Mouse (Mus musculus): ENCODE data around the gene Eml3. TPM values are rescaled to one million over a fixed set of nuclear protein-coding genes. Genes with fewer than 3 reads are reported as not detected.

Eml3 gene
- polyA plus RNA-seq (2012; rRNA removed) = 27.6 and 30.6 TPM in 2 replicates

GRCm38 (mm10) chr19:8929224-8930088 lies at the start of gene Eml3, which contains the start of gene Rom1:
TSS of gene Eml3 (plus strand) at chr19:8929552.
TSS of gene Rom1 (minus strand) at chr19:8929356.

DNA sequence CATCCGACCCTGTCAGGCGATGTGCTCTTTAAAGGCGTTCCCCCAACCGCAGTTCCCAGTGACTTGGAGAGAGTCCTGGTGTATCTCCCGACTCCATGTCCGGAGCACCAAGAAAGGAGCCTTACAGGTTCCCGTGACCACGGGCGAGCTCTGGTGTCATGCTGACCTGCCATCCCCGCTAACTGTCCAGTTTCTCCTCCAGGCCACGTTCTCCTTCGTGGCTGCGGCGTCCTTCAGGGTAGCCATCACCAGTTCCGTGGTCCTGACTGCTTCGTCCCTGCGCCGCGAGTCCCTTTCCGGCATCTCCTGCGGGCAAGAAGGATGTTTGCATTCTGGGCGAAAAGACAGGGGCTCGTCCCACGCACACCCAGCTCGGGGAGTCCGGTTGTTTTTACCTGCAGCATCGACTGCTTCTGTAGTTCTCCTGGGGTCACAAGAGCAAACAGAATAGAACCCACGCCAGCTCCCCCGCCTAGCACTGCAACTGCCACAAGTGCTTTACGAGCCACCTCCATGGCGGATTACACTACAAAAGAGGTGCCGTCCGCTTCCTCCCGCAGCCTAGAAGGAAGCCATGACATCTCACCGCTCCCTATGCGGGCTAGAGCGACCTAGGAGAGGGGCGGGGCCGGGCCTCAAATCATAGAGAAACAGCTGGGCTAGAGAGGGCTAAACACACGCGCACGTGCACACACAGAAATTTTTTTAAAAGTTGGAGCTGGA lies 48.9 kb upstream of the Eml3 start, which contains the start of gene Uqcc3:
Gene Uqcc3 (minus strand): TSS at position 613 of the 723 bp plus-strand sequence.

DNA sequence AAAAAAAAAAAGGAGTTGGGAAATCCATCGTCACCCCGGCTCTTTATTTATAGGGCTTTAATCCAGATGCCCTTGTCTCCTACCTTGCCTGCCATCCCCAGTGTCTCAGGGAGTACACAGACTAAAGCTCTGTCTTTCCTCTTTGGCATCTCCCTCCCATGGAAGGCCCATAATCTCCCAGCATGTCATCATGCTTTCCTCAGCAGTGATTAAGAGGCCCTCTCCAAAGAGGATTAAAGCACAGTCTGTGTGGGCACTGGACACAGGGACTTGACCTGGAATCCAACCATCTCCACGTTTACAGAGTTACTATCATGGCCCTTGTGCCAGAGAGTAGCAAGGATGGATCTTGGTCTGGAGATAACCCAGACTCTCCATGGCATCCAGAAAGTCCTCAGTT lies 45.7 kb upstream of the Eml3 start, which contains the start of the genes Lbhd1 and Gm49403:
Gene Lbhd1 (plus strand): TSS at position 117 of the 400 bp plus-strand sequence.
Gene Gm49403 (plus strand): TSS at position 315 of the 400 bp plus-strand sequence.

GRCm38 (mm10) chr19:8888511-8889385 lies 40.6 kb upstream of the Eml3 start, which contains the start of the genes 1810009A15Rik and Gm49416:
TSS of gene 1810009A15Rik (plus strand) at chr19:8888853.
TSS of gene Gm49416 (plus strand) at chr19:8888926.

GRCm38 (mm10) chr19:8892829-8893766 lies 36.3 kb upstream of the Eml3 start, which contains the start of gene Ints5:
TSS of gene Ints5 (plus strand) at chr19:8893005.

DNA sequence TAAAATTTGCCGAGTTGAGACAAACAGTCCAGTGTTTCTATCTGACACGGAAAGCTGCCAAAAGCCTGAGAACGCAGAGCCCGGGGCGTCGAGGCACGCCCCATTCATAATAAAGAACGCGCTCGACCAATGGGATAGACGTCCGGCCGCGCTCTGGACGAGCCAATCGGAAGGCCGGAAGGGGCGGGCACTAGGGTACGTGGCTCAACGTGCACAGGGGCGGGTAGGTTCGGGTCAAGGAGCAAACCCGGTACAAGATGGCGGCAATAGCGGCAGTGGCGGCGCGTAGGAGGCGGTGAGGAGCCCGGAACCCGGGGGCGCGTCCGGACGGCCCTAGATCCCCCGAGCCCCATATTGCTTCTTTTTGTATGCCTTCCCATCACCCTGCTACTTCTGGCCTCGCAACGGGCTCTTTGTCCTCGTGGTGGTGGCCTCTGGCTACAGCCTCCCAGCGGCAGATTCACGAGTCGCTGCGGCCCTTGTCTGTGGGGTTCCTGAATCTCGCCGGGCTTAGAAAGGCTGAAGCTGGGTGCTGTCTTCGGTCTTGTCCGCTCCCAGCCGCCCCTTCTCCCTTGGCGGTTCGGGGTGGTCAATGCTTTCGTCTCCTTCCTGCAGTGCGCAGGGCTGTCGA lies 31.4 kb upstream of the Eml3 start, which contains the start of gene Ganab:
Gene Ganab (plus strand): TSS at position 207 of the 631 bp plus-strand sequence.

GRCm38 (mm10) chr19:8920073-8920736 lies 9.1 kb upstream of the Eml3 start, which contains the start of gene B3gat3:
TSS of gene B3gat3 (plus strand) at chr19:8920374.

DNA sequence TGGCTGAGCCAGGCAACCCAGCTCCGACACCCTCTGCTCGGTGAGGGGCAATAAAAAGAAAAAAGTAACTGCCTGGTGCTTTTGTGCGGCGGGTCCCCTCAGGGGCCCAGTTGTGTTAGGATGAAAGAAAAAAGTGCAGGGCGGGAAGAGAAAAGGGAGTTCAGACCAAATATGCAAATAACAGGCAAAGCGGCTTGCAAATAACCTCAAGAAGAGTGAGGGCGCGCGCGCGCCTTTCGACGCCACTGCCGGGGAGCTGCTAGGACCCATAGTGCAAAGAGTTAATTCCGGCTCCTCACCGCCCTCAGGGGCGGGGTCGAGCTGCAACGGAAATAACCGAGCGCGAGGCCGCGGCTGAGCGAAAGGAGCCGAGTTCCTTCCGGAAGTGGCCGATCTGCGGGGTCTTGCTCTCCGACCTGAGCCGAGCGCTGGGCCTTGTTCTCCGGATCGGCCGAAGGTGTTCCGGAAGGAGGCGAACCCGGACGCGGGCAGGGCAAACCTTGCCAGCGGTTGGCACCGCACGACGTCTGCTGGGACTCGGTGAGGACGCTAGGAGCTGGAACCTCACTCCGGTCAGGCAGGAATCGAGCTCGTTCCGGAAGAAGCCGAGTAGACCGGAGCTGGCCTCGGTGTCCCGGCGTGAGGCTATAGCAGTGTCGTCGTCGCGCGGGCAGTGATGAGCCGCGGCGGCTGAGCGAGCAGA lies 12.3 kb downstream of the Eml3 start, which contains the start of gene Mta2:
Gene Mta2 (plus strand): TSS at position 361 of the 703 bp plus-strand sequence.

DNA sequence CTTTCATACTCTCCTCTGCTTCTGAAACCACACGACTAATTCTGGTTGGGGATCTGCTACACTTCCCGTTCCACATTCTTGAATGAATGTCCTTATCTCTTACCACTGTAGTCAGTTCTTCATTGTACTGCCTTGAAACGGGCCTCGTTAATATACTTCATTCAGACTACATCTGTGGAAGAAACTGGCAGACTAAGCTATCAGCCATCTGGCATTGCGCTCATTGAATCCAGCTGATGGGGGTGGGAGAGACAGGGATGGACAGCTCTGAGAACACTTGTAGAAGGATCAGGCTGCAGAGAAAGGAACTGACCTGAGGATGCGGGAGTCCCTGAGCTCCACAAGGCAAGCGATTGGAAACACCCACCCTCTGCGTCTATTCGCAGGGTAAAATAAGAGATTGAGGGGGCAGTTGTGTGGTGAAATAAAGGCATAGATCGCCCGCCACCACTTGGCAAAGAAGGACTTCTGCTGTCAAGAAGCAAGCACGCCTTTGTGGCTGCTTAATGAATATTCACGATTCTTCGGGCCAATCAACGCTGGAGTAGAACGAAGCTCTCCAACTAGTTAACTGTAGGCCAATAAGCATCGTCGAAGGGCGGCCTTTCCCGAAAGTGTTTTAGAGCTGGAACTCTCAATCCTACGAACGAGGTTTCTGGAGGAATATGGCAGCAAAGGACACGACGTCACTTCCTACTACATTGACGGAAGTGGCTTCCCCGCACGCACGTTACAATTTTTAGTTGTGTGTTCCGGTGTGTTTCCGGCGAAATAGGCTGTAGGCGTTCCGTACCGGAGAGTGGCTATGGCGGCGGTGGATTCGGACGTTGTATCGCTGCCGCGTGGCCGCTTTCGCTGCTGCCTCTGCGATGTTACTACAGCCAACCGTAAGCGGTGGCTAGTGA lies 24.0 kb downstream of the Eml3 start, which contains the start of gene Tut1:
Gene Tut1 (plus strand): TSS at position 713 of the 905 bp plus-strand sequence.

GRCm38 (mm10) chr19:8966590-8967372 lies 37.4 kb downstream of the Eml3 start, which contains the start of gene Eef1g:
TSS of gene Eef1g (plus strand) at chr19:8967041.

GRCm38 (mm10) chr19:8989066-8989566 lies 59.8 kb downstream of the Eml3 start, which contains the start of gene Ahnak:
TSS of gene Ahnak (plus strand) at chr19:8989284.

Other genes starting within 250 kb of the Eml3 start
- gene Slc3a2, start 206.2 kb upstream of the Eml3 start, polyA plus RNA-seq (2012; rRNA removed) = 59.0 and 70.9 TPM in 2 replicates
- 13.9 and 17.6 TPM in 2 replicates for gene Wdr74, start 193.7 kb upstream of the Eml3 start, polyA plus RNA-seq (2012; rRNA removed)
- not detected in 2 replicates for gene 1700092M07Rik, start 188.8 kb upstream of the Eml3 start, polyA plus RNA-seq (2012; rRNA removed)
- gene Stx5a, start 188.1 kb upstream of the Eml3 start, polyA plus RNA-seq (2012; rRNA removed) = 28.6 and 29.7 TPM in 2 replicates
- 24.7 and 38.5 TPM in 2 replicates for gene Nxf1, start 172.5 kb upstream of the Eml3 start, polyA plus RNA-seq (2012; rRNA removed)
- gene Tmem223, start 158.6 kb upstream of the Eml3 start, polyA plus RNA-seq (2012; rRNA removed) = 107 and 138 TPM in 2 replicates
- gene Tmem179b, start 155.1 kb upstream of the Eml3 start, polyA plus RNA-seq (2012; rRNA removed) = 63.5 and 70.7 TPM in 2 replicates
- gene Taf6l, start 143.1 kb upstream of the Eml3 start, polyA plus RNA-seq (2012; rRNA removed) = 5.5 and 9.3 TPM in 2 replicates
- gene Polr2g, start 131.0 kb upstream of the Eml3 start, polyA plus RNA-seq (2012; rRNA removed) = 9.7 and 10.4 TPM in 2 replicates
- 0.48 and 0.78 TPM in 2 replicates for gene Zbtb3, start 127.0 kb upstream of the Eml3 start, polyA plus RNA-seq (2012; rRNA removed)
- gene Ttc9c, start 110.2 kb upstream of the Eml3 start, polyA plus RNA-seq (2012; rRNA removed) = 1.4 and 2.1 TPM in 2 replicates
- gene Hnrnpul2, start 109.5 kb upstream of the Eml3 start, polyA plus RNA-seq (2012; rRNA removed) = 4.1 and 4.8 TPM in 2 replicates
- gene AC129217.1, start 99.8 kb upstream of the Eml3 start, polyA plus RNA-seq (2012; rRNA removed) = 0.61 TPM in 1 of 2 replicates, not detected in the other
- 102 and 130 TPM in 2 replicates for gene Bscl2, start 92.1 kb upstream of the Eml3 start, polyA plus RNA-seq (2012; rRNA removed)
- gene Gng3, start 90.4 kb upstream of the Eml3 start, polyA plus RNA-seq (2012; rRNA removed) = 0.41 and 0.42 TPM in 2 replicates
- 1.0 and 1.1 TPM in 2 replicates for gene Lrrn4cl, start 78.8 kb upstream of the Eml3 start, polyA plus RNA-seq (2012; rRNA removed)
- 92.0 and 115 TPM in 2 replicates for gene Ubxn1, start 58.1 kb upstream of the Eml3 start, polyA plus RNA-seq (2012; rRNA removed)
- 7.5 and 9.7 TPM in 2 replicates for gene Uqcc3, start 48.6 kb upstream of the Eml3 start, polyA plus RNA-seq (2012; rRNA removed)
- gene Lbhd1, start 45.8 kb upstream of the Eml3 start, polyA plus RNA-seq (2012; rRNA removed) = 0.36 and 0.58 TPM in 2 replicates
- not detected in 2 replicates for gene Gm49403, start 45.6 kb upstream of the Eml3 start, polyA plus RNA-seq (2012; rRNA removed)
- 2.3 and 2.6 TPM in 2 replicates for gene 1810009A15Rik, start 40.7 kb upstream of the Eml3 start, polyA plus RNA-seq (2012; rRNA removed)
- gene Gm49416, start 40.6 kb upstream of the Eml3 start, polyA plus RNA-seq (2012; rRNA removed) = 0.21 TPM in 1 of 2 replicates, not detected in the other
- 12.8 and 15.7 TPM in 2 replicates for gene Ints5, start 36.5 kb upstream of the Eml3 start, polyA plus RNA-seq (2012; rRNA removed)
- gene Ganab, start 31.5 kb upstream of the Eml3 start, polyA plus RNA-seq (2012; rRNA removed) = 23.0 and 34.6 TPM in 2 replicates
- 51.9 and 68.6 TPM in 2 replicates for gene B3gat3, start 9.2 kb upstream of the Eml3 start, polyA plus RNA-seq (2012; rRNA removed)
- gene Rom1, start 196 bp upstream of the Eml3 start, polyA plus RNA-seq (2012; rRNA removed) = 10.0 and 15.1 TPM in 2 replicates
- 7.1 and 8.7 TPM in 2 replicates for gene Mta2, start 12.3 kb downstream of the Eml3 start, polyA plus RNA-seq (2012; rRNA removed)
- 6.5 and 9.3 TPM in 2 replicates for gene Tut1, start 24.3 kb downstream of the Eml3 start, polyA plus RNA-seq (2012; rRNA removed)
- gene Eef1g, start 37.5 kb downstream of the Eml3 start, polyA plus RNA-seq (2012; rRNA removed) = 33.9 and 55.8 TPM in 2 replicates
- 6.4 and 12.5 TPM in 2 replicates for gene Ahnak, start 59.7 kb downstream of the Eml3 start, polyA plus RNA-seq (2012; rRNA removed)
- gene Scgb1a1, start 158.4 kb downstream of the Eml3 start, polyA plus RNA-seq (2012; rRNA removed) = 24.1 and 42.4 TPM in 2 replicates
- 0.17 and 0.30 TPM in 2 replicates for gene Asrgl1, start 206.1 kb downstream of the Eml3 start, polyA plus RNA-seq (2012; rRNA removed)